Mouse (Mus musculus) gastrocnemius, adult 18-20 months (tissue): Measurements from ENCODE around the gene Unc5cl. TPM values are rescaled to one million over a fixed set of nuclear protein-coding genes. Genes with fewer than 3 reads are reported as not detected.
A peak's percentile ranks its signal among the peaks of the same experiment; 100 is the strongest.

Source experiments
- DNase-seq: peaks from one replicate; pipeline ENCODE4 v3.0.0; 2021; ENCODE audit warnings: low spot score
- total RNA-seq, 2 experiments: library from RNA; stranded (reverse); gene quantifications; 2 replicates each; pipeline ENCODE4 v1.2.3; 2021

Unc5cl gene
- total RNA-seq, 2 experiments from 2014 or later: not detected

- DNase-seq: peak; percentile 75
Observed at GRCm38 (mm10) chr17:48432158-48432980, 22.3 kb upstream of the Unc5cl start, which contains the start of gene Apobec2. Gene Apobec2 (minus strand): TSS chr17:48432930.

DNA sequence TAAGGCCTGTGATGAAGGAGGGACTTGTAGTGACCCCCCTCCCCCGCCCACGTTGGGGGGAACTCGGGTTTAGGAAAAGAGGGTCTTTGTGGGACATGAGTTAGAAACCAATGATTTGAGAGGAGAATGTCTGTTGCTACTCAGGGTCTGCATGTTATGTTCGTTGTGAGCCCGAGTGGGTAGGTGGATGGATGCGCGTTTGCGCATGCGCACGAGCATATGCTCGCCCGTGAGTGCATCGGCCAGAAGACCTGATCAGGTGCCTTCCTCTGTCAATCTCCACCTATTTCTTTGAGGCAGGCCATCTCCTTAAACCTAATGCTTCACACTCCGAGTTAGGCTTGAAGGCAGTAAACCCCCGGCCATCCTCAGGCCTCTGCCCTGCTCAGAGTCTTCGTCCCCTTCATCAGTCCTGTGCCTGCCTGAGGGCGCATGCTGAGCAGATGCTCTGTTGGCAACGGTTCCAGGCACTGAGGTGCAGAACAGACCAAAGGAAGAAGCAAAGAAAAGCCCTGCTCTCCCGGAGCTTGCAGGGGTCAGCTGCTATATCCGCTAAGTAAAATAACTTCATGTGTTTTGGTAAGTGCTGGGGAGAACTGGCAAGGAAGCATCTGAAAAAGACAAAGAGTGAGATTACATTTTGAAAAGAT, 21.6 kb upstream of the Unc5cl start:
- no peak for DNase-seq

DNA sequence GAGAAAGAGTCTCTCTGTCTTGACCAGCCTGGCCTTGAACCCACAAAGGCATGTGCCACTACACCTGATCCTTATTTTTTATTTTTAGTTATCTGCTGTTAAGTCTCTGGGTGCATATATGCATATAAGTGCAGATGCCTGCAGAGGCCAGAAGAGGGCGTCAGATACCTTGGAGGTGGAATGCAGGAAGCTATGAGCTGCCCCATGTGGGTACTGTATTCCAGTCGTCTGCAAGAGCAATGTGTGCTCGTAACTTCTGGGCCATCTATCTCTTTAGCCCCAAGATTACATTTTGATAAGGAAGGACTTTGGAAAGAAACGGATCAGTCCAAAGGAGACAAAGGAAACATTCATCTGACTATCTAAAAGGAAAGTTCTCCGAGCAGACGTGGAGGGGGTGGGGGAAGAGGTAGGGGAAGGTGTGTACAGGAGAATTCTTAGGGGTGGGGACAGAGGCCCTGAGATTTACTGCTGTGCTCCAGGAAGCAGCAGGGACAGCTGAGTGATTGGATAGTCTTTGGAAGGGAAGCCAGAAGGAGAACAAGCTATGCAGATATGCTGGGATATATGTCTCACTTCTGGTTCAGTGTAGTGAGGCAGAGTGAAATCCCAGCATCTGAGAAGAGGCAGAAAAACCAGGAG, 20.9 kb upstream of the Unc5cl start:
- no peak for DNase-seq

DNA sequence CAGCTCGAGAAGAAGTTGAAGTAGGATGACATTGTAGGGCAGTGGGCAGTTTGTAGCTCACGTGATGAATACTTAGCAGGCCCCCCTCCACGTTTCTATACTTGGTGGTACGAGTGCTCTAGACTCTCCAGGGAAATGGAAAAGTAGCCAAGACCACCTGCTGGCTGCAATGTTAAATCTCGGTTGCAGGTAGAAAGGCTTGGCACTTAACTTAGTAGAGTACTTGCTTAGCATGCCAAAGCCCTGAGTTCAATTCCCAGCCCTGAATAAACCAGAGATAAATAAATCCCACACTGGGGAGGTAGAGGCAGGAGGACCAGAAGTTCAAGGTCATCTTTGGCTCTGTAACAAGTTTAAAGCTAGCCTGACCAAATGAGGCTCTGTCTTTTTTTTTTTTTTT, 20.2 kb upstream of the Unc5cl start:
- DNase-seq: no peak

DNA sequence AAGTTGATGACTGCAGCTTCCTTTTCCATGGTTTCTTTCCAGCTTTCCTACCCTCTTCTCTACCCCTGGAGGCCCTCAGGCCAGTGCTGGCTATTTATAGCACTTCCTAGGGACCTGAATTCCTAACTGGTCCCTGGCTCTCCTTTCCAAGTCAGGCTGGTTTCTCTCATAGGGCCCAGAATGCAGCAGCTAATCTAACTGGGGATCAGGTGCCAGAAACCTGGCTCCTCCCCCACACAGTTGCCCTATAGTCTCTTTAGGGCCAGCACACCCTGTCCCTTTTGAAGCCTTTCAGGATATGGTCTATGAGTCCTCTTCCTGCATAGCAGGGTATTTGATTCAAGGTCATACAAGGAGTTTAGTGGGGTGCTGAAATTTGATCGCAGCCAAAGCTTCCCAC, 18.2 kb upstream of the Unc5cl start:
- DNase-seq: peak; percentile 82

DNA sequence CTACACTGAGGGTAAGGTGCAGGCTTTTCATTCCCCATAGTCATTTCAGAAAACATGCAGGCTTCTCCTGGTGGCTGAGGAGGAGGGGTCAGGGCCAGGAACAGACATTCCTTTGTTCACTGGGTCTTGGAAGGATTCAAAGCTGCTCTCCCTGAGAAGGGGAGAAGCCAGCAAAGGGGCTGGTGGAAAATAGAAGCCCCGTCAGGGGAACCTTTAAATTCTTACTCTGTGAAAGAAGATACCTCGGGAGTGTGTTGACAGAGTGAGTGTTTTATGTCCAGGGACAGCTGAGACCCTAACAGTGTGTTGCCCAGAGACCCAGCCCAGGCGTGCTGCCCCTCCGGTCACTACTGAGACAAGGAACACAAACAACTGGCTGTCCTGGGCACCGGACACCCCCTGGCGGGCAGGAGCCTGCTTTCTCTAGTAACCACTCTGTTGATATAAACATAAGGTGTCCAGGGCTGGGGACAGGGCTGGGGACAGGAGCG, 17.2 kb upstream of the Unc5cl start:
- DNase-seq: peak; percentile 70

DNA sequence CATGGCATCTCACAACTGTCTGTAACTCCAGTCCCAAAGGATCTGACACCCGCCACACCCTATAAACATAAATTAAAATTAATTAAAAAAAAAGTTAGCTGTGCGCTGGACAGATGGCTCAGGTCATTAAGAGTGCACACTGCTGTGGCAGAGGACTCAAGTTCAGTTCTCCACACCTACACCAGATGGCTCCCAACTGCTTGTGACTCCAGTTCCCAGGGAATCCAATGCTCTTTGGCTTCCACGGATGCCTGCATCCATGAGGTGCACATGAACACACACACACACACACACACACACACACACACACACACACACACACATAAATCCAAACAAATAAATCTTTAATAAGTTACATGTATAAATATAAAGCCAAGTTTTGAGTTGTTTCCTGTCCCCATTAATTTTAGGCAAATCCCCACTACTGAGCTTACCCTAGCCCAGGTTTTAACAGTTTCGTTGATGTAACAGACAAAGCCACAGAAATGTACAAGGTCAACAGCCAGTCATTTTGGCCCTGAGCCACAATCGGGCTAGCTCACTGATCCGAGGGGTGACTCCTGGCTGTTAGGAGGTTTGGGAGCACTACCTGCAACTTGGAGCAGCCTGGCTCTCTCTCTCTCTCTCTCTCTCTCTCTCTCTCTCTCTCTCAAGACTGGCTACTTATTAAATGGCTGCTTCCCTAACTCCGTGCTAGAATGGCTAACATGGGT, 11.8 kb upstream of the Unc5cl start:
- DNase-seq: no peak

- DNase-seq: no peak
Observed at GRCm38 (mm10) chr17:48443542-48444145, 11.1 kb upstream of the Unc5cl start.

GRCm38 (mm10) chr17:48447675-48448074, 7.0 kb upstream of the Unc5cl start:
- no peak for DNase-seq

DNA sequence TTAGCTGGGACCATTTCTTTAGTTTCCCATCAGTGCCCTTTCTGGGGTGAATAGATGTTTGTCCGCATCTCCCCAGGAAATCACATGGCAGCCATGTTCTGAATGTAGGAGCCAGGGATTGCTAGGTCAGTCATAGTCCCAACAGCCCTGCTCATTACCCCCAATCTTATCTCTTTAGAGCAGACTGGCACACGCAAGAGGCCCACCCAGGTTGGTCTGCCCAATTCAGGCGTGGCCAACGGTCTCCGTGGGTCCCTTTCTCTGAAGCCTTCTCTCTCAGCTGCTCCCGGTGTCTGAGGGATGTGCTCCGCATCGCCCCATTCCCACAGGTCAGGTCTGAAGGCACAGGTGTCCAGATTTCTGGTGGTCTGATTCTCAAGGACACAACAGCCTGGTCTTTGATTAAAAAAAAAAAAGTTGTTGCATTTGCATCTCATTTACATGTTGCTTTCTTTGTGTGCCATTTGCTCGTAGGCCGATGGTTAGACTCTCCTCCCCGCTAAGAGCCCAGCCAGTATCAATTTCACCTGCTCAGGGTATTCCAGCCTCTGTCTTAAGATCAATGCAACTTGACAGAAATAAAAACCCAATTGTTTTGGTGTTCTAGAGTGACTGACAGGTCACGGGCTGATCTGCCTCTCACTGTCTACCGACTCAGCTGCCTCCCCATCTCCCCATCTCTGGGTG, 3.9 kb upstream of the Unc5cl start:
- DNase-seq: no peak

- DNase-seq: no peak
Observed at GRCm38 (mm10) chr17:48451353-48451675, 3.4 kb upstream of the Unc5cl start, which contains the start of gene Tspo2. Gene Tspo2 (minus strand): TSS chr17:48451522.

- DNase-seq: no peak
Observed at GRCm38 (mm10) chr17:48451753-48452444, 2.8 kb upstream of the Unc5cl start.

GRCm38 (mm10) chr17:48453489-48453888, 1.2 kb upstream of the Unc5cl start:
- DNase-seq: no peak

- DNase-seq: no peak
Observed at GRCm38 (mm10) chr17:48454190-48454589, 511 bp upstream of the Unc5cl start.

- no peak for DNase-seq
Observed at GRCm38 (mm10) chr17:48455955-48456354, 1.3 kb downstream of the Unc5cl start.

- DNase-seq: no peak
Observed at GRCm38 (mm10) chr17:48457971-48458653, 3.4 kb downstream of the Unc5cl start.

DNA sequence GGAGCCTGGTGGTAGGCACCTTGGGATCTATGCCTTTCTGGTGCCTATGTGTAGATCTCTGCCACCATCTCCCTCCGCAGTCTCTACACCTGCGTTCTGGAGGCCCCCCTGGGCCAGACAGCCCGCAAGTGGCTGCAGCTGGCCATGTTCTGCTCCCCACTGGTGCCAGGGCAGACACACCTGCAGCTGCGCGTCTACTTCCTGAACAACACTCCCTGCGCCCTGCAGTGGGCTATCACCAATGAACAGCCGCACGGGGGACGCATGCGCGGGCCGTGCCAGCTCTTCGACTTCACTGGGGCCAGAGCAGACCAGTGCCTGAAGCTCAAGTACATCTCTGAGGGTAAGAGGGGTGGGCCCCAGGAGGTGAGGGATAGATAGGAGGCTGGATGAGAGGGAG, 7.4 kb downstream of the Unc5cl start:
- no peak for DNase-seq

DNA sequence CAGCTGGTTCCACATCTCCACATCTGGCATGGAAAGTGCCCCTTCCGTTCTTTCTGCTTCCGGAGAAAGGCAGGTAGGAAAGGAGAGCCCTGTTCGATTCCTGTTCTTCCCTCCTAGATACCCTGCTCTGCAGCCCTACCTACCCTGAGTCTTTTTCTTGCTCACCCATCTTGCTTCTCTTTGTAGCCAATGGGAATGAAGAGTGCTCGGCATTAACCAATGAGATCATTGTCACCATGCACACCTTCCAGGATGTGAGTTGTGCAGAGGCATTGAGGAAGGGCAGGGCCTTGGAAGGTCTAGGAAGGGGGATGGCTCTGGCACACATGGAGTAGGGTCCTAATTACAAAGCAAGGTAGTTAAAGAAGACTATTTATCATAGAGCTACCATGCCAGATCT, 8.7 kb downstream of the Unc5cl start:
- no peak for DNase-seq

GRCm38 (mm10) chr17:48466769-48467394, 12.2 kb downstream of the Unc5cl start:
- no peak for DNase-seq
